Mouse (Mus musculus): Measurements from ENCODE around the gene Nisch. TPM values are rescaled to one million over a fixed set of nuclear protein-coding genes. Genes with fewer than 3 reads are reported as not detected.

The Nisch gene
- total and polyA plus RNA-seq, 3 experiments, result 46.3 to 180 (median 85.2) TPM

DNA sequence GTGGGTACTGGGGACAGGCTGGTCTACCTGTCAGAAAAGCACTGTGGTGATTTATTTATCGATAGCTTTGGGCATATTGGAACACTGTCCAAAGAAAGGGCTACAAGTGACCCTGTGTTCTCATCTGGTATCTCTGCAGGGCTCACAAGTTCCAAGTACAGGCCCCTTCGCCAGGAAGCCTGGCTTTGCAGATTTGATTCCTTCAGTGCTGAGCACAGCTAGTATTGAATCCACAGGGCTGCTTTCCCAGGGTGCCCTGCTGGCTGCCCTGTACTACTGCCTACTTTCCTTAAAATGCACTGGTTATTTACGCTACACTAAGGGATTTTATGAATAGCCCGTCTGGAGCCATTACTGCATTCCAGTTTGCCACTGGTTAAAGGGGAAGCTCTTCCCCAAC lies 35.2 kb downstream of the Nisch start:
- Histone ChIP-seq H3K9me3 (replicated peaks; ENCODE audit: low read length) (no peaks in the 10 kb centered on the region), H3K4me3 (replicated peaks in 1 of 3; ENCODE audit: low read depth in 2 of 3, low read length in 2 of 3, poor library complexity in 1 of 3) (no peak overlapping the region), H3K27me3 (replicated peaks) (no peaks in the 10 kb centered on the region), H3K36me3 (replicated peaks in 1 of 2; ENCODE audit: control insufficient read depth in 1 of 2, insufficient read depth in 1 of 2, low read length in 1 of 2) (peaks cover 84 to 98% of the 10 kb centered on the region in 2 experiments), H3K4me2 (ENCODE audit: insufficient read depth, low read depth, poor library complexity, severe bottlenecking) (no peak overlapping the region), H3K79me2 (replicated peaks; ENCODE audit: control insufficient read depth, extremely low read depth, insufficient read depth, poor library complexity, severe bottlenecking) (no peaks in the 10 kb centered on the region), H3K27ac (ENCODE audit: insufficient read depth, low read depth) (no peak overlapping the region), H3K9ac (ENCODE audit: insufficient read depth, low read depth) (no peak overlapping the region), H3K4me1 (ENCODE audit: control insufficient read depth in 1 of 2, insufficient read depth in 2 of 2) (no peaks in the 10 kb centered on the region)
- no peak for DNase-seq (ENCODE audit: extremely low read depth)
- in situ Hi-C loops (cut with MboI; ENCODE audit: low pct_ligation_motif_present, low pct_unique_long_range_greater_than_20kb, low sequenced_read_pairs) (no loop called here), dilution Hi-C loops (cut with MboI; ENCODE audit: extremely low pct_ligation_motif_present, extremely low pct_unique_long_range_greater_than_20kb, low sequenced_read_pairs) (no loop called here)
- TF ChIP-seq KAT2A (IDR thresholded peaks at IDR 0.05; ENCODE audit: insufficient replicate concordance, low read length), result no peak
- no peak for TF ChIP-seq BHLHE40 (IDR thresholded peaks at IDR 0.05; ENCODE audit: low read depth, low read length)
- no peak for TF ChIP-seq ZC3H11A (IDR thresholded peaks at IDR 0.05; ENCODE audit: low read depth, low read length)
- no peak for TF ChIP-seq HCFC1 (IDR thresholded peaks at IDR 0.05; ENCODE audit: low read depth, low read length)
- no peak for TF ChIP-seq MAZ (IDR thresholded peaks at IDR 0.05; ENCODE audit: low read depth, low read length)
- no peak for TF ChIP-seq MEF2A (IDR thresholded peaks at IDR 0.05; ENCODE audit: borderline replicate concordance, low read depth, low read length)
- no peak for TF ChIP-seq CHD1 (IDR thresholded peaks at IDR 0.05; ENCODE audit: low read depth, low read length)
- TF ChIP-seq ZNF384 (IDR thresholded peaks at IDR 0.05; ENCODE audit: low read depth, low read length), result no peak
- no peak for TF ChIP-seq USF1 (IDR thresholded peaks at IDR 0.05; ENCODE audit: low read depth, low read length)
- TF ChIP-seq NELFE (IDR thresholded peaks at IDR 0.05; ENCODE audit: low read depth, low read length), result no peak
- TF ChIP-seq POLR2A (IDR thresholded peaks at IDR 0.05; ENCODE audit: low read depth, low read length), result no peak
- no peak for TF ChIP-seq NRF1 (IDR thresholded peaks at IDR 0.05; ENCODE audit: low read depth, low read length)
- no peak for TF ChIP-seq ZMIZ1 (IDR thresholded peaks at IDR 0.05; ENCODE audit: low read depth, low read length)
- TF ChIP-seq IRF4 (IDR thresholded peaks at IDR 0.05; ENCODE audit: low read depth, low read length), result no peak

DNA sequence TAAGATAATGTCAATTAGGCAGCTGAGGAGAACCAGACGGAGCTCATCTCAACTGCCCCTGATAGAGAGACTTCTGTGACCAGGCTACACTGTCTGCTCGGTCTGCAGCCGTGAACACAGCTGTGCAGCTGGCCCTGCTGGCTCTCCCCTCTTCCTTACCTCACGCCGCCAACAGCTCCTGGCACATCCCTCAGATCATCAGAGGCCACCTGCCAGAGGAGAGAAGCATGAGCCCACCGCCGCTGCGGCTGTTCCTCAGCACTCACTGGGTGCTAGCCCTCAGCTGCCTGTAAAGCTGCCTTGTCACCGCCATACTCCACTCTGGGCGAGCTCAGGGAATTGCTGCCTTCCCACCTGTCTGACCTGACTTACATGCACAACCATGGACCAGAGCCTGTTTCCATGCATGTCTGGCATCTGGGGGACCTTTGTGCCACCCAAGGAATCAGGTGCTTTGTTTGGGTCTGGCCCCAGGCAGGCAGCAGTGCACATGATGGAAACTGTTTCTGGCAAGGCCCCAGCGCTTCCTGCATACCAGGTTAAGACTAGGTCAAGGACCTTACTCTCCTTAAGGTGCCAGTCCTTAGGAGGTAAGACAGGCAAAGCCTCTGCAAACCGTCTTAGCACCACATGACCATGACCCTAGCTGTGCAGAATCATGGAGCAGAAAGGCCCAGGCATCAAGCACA lies 36.9 kb downstream of the Nisch start:
- TF ChIP-seq UBTF (IDR thresholded peaks at IDR 0.05; ENCODE audit: low read depth, low read length), result no peak
- no peaks in the 10 kb centered on the region for H3K9me3 ChIP-seq (replicated peaks; ENCODE audit: low read length)
- H3K27me3 ChIP-seq (replicated peaks), result no peaks in the 10 kb centered on the region
- DNase-seq (ENCODE audit: extremely low read depth), result no peak
- H3K4me2 ChIP-seq (ENCODE audit: insufficient read depth, low read depth, poor library complexity, severe bottlenecking), result no peak overlapping the region
- peaks cover 87 to 98% of the 10 kb centered on the region in 2 experiments for H3K36me3 ChIP-seq (replicated peaks in 1 of 2; ENCODE audit: control insufficient read depth in 1 of 2, insufficient read depth in 1 of 2, low read length in 1 of 2)
- no peak overlapping the region for H3K9ac ChIP-seq (ENCODE audit: insufficient read depth, low read depth)
- H3K27ac ChIP-seq (ENCODE audit: insufficient read depth, low read depth), result no peak overlapping the region
- H3K4me1 ChIP-seq (ENCODE audit: control insufficient read depth in 1 of 2, insufficient read depth in 2 of 2), result no peaks in the 10 kb centered on the region
- in situ Hi-C loops (cut with MboI; ENCODE audit: low pct_ligation_motif_present, low pct_unique_long_range_greater_than_20kb, low sequenced_read_pairs) (no loop called here), dilution Hi-C loops (cut with MboI; ENCODE audit: extremely low pct_ligation_motif_present, extremely low pct_unique_long_range_greater_than_20kb, low sequenced_read_pairs) (no loop called here)
- H3K4me3 ChIP-seq (replicated peaks in 1 of 3; ENCODE audit: low read depth in 2 of 3, low read length in 2 of 3, poor library complexity in 1 of 3), result no peak overlapping the region
- H3K79me2 ChIP-seq (replicated peaks; ENCODE audit: control insufficient read depth, extremely low read depth, insufficient read depth, poor library complexity, severe bottlenecking), result no peaks in the 10 kb centered on the region
